Mouse (Mus musculus) midbrain, embryonic 11.5 days (tissue): ENCODE results near the gene Xab2. TPM values are rescaled to one million over a fixed set of nuclear protein-coding genes. Genes with fewer than 3 reads are reported as not detected.

Experiments
- ATAC-seq: fragments of 200-750 bp; cut with Nextera tagmentation; 2 replicates; pipeline ENCODE4 v1.8.0; 2017; ENCODE audit warnings: moderate TSS enrichment, moderate library complexity; ENCODE audit not compliant: low FRiP score
- DNase-seq: peaks from one replicate; pipeline ENCODE4 v3.0.0; 2015; ENCODE audit warnings: low spot score; ENCODE audit errors: missing footprints
- H3K27ac ChIP-seq: fragments of 300-500 bp; sonication (generic); 2 replicates; pipeline ENCODE4 v1.5.1; 2014; ENCODE audit warnings: low read depth, low read length
- H3K27me3 ChIP-seq: fragments of 300-500 bp; sonication (generic); 2 replicates; pipeline ENCODE4 v1.6.1; 2014; ENCODE audit warnings: mild to moderate bottlenecking, low read length, moderate library complexity, mixed read lengths; ENCODE audit not compliant: control insufficient read depth, insufficient read depth
- H3K36me3 ChIP-seq: fragments of 300-500 bp; sonication (generic); 2 replicates; pipeline ENCODE4 v1.6.1; 2014; ENCODE audit warnings: mild to moderate bottlenecking, low read length, moderate library complexity, mixed read lengths; ENCODE audit not compliant: control insufficient read depth, insufficient read depth
- H3K4me1 ChIP-seq: fragments of 300-500 bp; sonication (generic); 2 replicates; pipeline ENCODE4 v1.6.1; 2014; ENCODE audit warnings: low read length; ENCODE audit not compliant: control insufficient read depth, insufficient read depth
- H3K4me2 ChIP-seq: fragments of 300-500 bp; sonication (generic); 2 replicates; pipeline ENCODE4 v1.6.1; 2014; ENCODE audit warnings: mild to moderate bottlenecking, moderate library complexity
- H3K4me3 ChIP-seq: fragments of 300-500 bp; sonication (generic); 2 replicates; pipeline ENCODE4 v1.5.1; 2014; ENCODE audit warnings: low read depth, low read length
- H3K9ac ChIP-seq: fragments of 300-500 bp; sonication (generic); 2 replicates; pipeline ENCODE4 v1.6.1; 2014; ENCODE audit warnings: low read length
- H3K9me3 ChIP-seq: fragments of 300-500 bp; sonication (generic); 2 replicates; pipeline ENCODE4 v1.6.1; 2016; ENCODE audit warnings: low read length; ENCODE audit not compliant: control insufficient read depth
- WGBS: fragments of 180-500 bp; shearing (Covaris S2); extraction: QIAGEN DNeasy Blood & Tissue Kit; methylation state at CpG from one replicate; pipeline ENCODE4 v1.1.7; 2014; 5-methylcytosine and 5-hydroxymethylcytosine counted together
- polyA plus RNA-seq: library from polyadenylated mRNA; unstranded; fragments of >200 nt; fragmentation: Nextera tagmentation; extraction: Ambion mirVana; gene quantifications from 2 replicates; pipeline ENCODE4 v1.2.1, GENCODE M21; 2014

The Xab2 gene
- polyA plus RNA-seq, 1 experiment from 2014 or later, result 63.8 TPM

- no peaks in the 10 kb centered on the region for H3K9me3 ChIP-seq
- DNase-seq, result no peak
Measured at GRCm38 (mm10) chr8:3579390-3580364, 41.4 kb downstream of the Xab2 start.

GRCm38 (mm10) chr8:3576211-3576960 lies 44.7 kb downstream of the Xab2 start:
- no peak overlapping the region for H3K9ac ChIP-seq
- no peaks in the 10 kb centered on the region for H3K4me1 ChIP-seq
- H3K4me3 ChIP-seq, result no peak overlapping the region
- no peak overlapping the region for H3K27ac ChIP-seq
- H3K9me3 ChIP-seq, result no peaks in the 10 kb centered on the region
- DNase-seq, result no peak
- H3K27me3 ChIP-seq, result no peaks in the 10 kb centered on the region
- H3K36me3 ChIP-seq, result no peaks in the 10 kb centered on the region
- no peak for ATAC-seq
- 84% methylated on average over 15 of the region's 15 CpGs for WGBS
- H3K4me2 ChIP-seq, result no peak overlapping the region

More at GRCm38 (mm10) chr8:3579390-3580364, 41.4 kb downstream of the Xab2 start:
- Histone ChIP-seq H3K4me2 (no peak overlapping the region), H3K9ac (no peak overlapping the region), H3K36me3 (no peaks in the 10 kb centered on the region), H3K27ac (no peak overlapping the region), H3K4me1 (no peaks in the 10 kb centered on the region), H3K4me3 (no peak overlapping the region), H3K27me3 (no peaks in the 10 kb centered on the region)
- 86% methylated on average over 9 of the region's 9 CpGs for WGBS
- no peak for ATAC-seq

GRCm38 (mm10) chr8:3574546-3574945 lies 46.6 kb downstream of the Xab2 start:
- Histone ChIP-seq H3K36me3 (no peaks in the 10 kb centered on the region), H3K9me3 (no peaks in the 10 kb centered on the region), H3K4me3 (no peak overlapping the region), H3K27me3 (no peaks in the 10 kb centered on the region), H3K9ac (no peak overlapping the region), H3K4me2 (no peak overlapping the region), H3K4me1 (no peaks in the 10 kb centered on the region), H3K27ac (no peak overlapping the region)
- WGBS, result 94% methylated on average over 3 of the region's 3 CpGs
- ATAC-seq (no peak), DNase-seq (no peak)

- Histone ChIP-seq H3K4me3 (no peak overlapping the region), H3K4me1 (peaks cover 6% of the 10 kb centered on the region; the same call in 1 of the 2 replicates), H3K9me3 (no peaks in the 10 kb centered on the region), H3K27ac (no peak overlapping the region), H3K36me3 (no peaks in the 10 kb centered on the region), H3K27me3 (no peaks in the 10 kb centered on the region), H3K9ac (no peak overlapping the region), H3K4me2 (no peak overlapping the region)
- WGBS, result 93% methylated on average over 5 of the region's 5 CpGs
- ATAC-seq (no peak), DNase-seq (no peak)
Measured at GRCm38 (mm10) chr8:3569784-3570183, 51.3 kb downstream of the Xab2 start.

- Histone ChIP-seq H3K4me1 (peaks cover 6% of the 10 kb centered on the region; the same call in 1 of the 2 replicates), H3K36me3 (no peaks in the 10 kb centered on the region), H3K9me3 (no peaks in the 10 kb centered on the region), H3K4me2 (peak overlapping the region; percentile 55), H3K27ac (peak overlapping the region; percentile 61; the same call in 1 of the 2 replicates), H3K27me3 (no peaks in the 10 kb centered on the region), H3K9ac (peak overlapping the region; percentile 69), H3K4me3 (peak overlapping the region; percentile 34)
- 5% methylated on average over 7 of the region's 7 CpGs for WGBS
- ATAC-seq (peak; percentile 39; the same call in 1 of the 2 replicates), DNase-seq (peak; percentile 86)
Measured at GRCm38 (mm10) chr8:3568378-3568777, 52.7 kb downstream of the Xab2 start.

GRCm38 (mm10) chr8:3567641-3568371 lies 53.3 kb downstream of the Xab2 start, which contains the start of gene C330021F23Rik:
TSS of gene C330021F23Rik (plus strand) at chr8:3567990.
- H3K4me1 ChIP-seq, result peaks cover 6% of the 10 kb centered on the region; the same call in 1 of the 2 replicates
- no peaks in the 10 kb centered on the region for H3K9me3 ChIP-seq
- peak within 1 kb of the TSS; percentile 69 for H3K9ac ChIP-seq
- H3K36me3 ChIP-seq, result no peaks in the 10 kb centered on the region
- peak within 1 kb of the TSS; percentile 61; the same call in 1 of the 2 replicates for H3K27ac ChIP-seq
- peak; percentile 92 for ATAC-seq
- peak within 1 kb of the TSS; percentile 55 for H3K4me2 ChIP-seq
- peak within 1 kb of the TSS; percentile 34 for H3K4me3 ChIP-seq
- WGBS, result 2% methylated on average over 12 of the region's 12 CpGs
- no peaks in the 10 kb centered on the region for H3K27me3 ChIP-seq
- peak; percentile 94 for DNase-seq

Other genes starting within 250 kb of the Xab2 start
- 9.7 and 10.1 TPM in 2 replicates for gene Arhgef18, start 228.3 kb downstream of the Xab2 start, polyA plus RNA-seq
- 1.8 and 2.8 TPM in 2 replicates for gene Pex11g, start 153.6 kb downstream of the Xab2 start, polyA plus RNA-seq
- 0.23 TPM in 1 of 2 replicates, not detected in the other for gene Tex45, start 150.5 kb downstream of the Xab2 start, polyA plus RNA-seq
- gene Zfp358, start 128.2 kb downstream of the Xab2 start, polyA plus RNA-seq, result 30.2 and 31.3 TPM in 2 replicates
- gene Mcoln1, start 120.9 kb downstream of the Xab2 start, polyA plus RNA-seq, result 44.6 and 47.5 TPM in 2 replicates
- 15.6 and 15.8 TPM in 2 replicates for gene Pnpla6, start 105.9 kb downstream of the Xab2 start, polyA plus RNA-seq
- gene C330021F23Rik, start 53.3 kb downstream of the Xab2 start, polyA plus RNA-seq, result 6.3 and 8.1 TPM in 2 replicates
- gene Camsap3, start 34.0 kb downstream of the Xab2 start, polyA plus RNA-seq, result 11.3 and 11.9 TPM in 2 replicates
- gene Pet100, start 232 bp upstream of the Xab2 start, polyA plus RNA-seq, result 96.9 and 113 TPM in 2 replicates
- gene Pcp2, start 4.2 kb upstream of the Xab2 start, polyA plus RNA-seq, result 0.23 TPM in 1 of 2 replicates, not detected in the other
- 16.7 and 18.1 TPM in 2 replicates for gene Stxbp2, start 9.6 kb upstream of the Xab2 start, polyA plus RNA-seq
- gene Retn, start 34.5 kb upstream of the Xab2 start, polyA plus RNA-seq, result 0.15 TPM in 1 of 2 replicates, not detected in the other
- gene Mcemp1, start 44.4 kb upstream of the Xab2 start, polyA plus RNA-seq, result 0.20 and 0.28 TPM in 2 replicates
- gene Fcor, start 51.0 kb upstream of the Xab2 start, polyA plus RNA-seq, result 5.4 and 6.8 TPM in 2 replicates
- gene Trappc5, start 55.0 kb upstream of the Xab2 start, polyA plus RNA-seq, result 41.0 and 43.3 TPM in 2 replicates
- gene Fcer2a, start 72.9 kb upstream of the Xab2 start, polyA plus RNA-seq, result 0.11 and 0.27 TPM in 2 replicates
- not detected in 2 replicates for gene Clec4g, start 99.3 kb upstream of the Xab2 start, polyA plus RNA-seq
- gene Cd209a, start 127.7 kb upstream of the Xab2 start, polyA plus RNA-seq, result not detected in 2 replicates
- not detected in 2 replicates for gene Cd209e, start 233.0 kb upstream of the Xab2 start, polyA plus RNA-seq